Comparison of ENCODE assay signal across 23 mouse cellular contexts in genomic region chr6:125309406-125309805, GRCm38 (mm10). TPM values are rescaled to one million over a fixed set of nuclear protein-coding genes. Genes with fewer than 3 reads are reported as not detected.
DNase-seq lines count a peak whose midpoint lies in the region; ATAC-seq and TF ChIP-seq lines count a peak whose summit lies in the region.
"Had no signal": no experiment of that assay in that cellular context is flagged by ENCODE, and none has a peak within 500 bp of the region (broad histone marks: within the 10 kb centered on the region; RNA-seq: fewer than 3 reads in every experiment).

No protein-coding gene starts in this region.

- no peak overlapping the region for H3K4me2 ChIP-seq in hindbrain, postnatal 0 days (ENCODE audit: low read depth, low read length)
- no peak overlapping the region for H3K4me2 ChIP-seq in hindbrain, embryonic 11.5 days (replicated peaks; ENCODE audit: low read depth, low read length)
- no peak overlapping the region for H3K4me2 ChIP-seq in liver, postnatal 0 days (ENCODE audit: low read depth, low read length)
- no peak overlapping the region for H3K4me2 ChIP-seq in liver, embryonic 11.5 days
- H3K4me2 ChIP-seq in neural tube, embryonic 12.5 days (replicated peaks), result peak overlapping the region; percentile 31
- H3K4me2 ChIP-seq: hindbrain, embryonic 14.5 days had no signal

- H3K4me3 ChIP-seq in hindbrain, postnatal 0 days (ENCODE audit: low read length), result no peak overlapping the region
- no peak overlapping the region for H3K4me3 ChIP-seq in hindbrain, embryonic 11.5 days (ENCODE audit: low read depth, low read length)
- H3K4me3 ChIP-seq in liver, postnatal 0 days (ENCODE audit: low read depth, low read length), result no peak overlapping the region
- no peak overlapping the region for H3K4me3 ChIP-seq in liver, embryonic 11.5 days (ENCODE audit: low read depth, low read length)
- no peak overlapping the region for H3K4me3 ChIP-seq in embryonic facial prominence, embryonic 10.5 days
- no peak overlapping the region for H3K4me3 ChIP-seq in neural tube, embryonic 12.5 days
- H3K4me3 ChIP-seq: forebrain, embryonic 12.5 days; myocyte had no signal

- no peak overlapping the region for H3K9ac ChIP-seq in hindbrain, postnatal 0 days (replicated peaks; ENCODE audit: low read length)
- H3K9ac ChIP-seq in hindbrain, embryonic 11.5 days (ENCODE audit: low read depth, low read length), result no peak overlapping the region
- H3K9ac ChIP-seq in liver, postnatal 0 days (replicated peaks), result peak overlapping the region; percentile 26; the same call in 1 of the 2 replicates
- no peak overlapping the region for H3K9ac ChIP-seq in liver, embryonic 11.5 days (ENCODE audit: low read depth, low read length)
- H3K9ac ChIP-seq in neural tube, embryonic 12.5 days, result no peak overlapping the region
- H3K9ac ChIP-seq: forebrain, embryonic 12.5 days; hindbrain, embryonic 14.5 days had no signal

- peaks cover 16% of the 10 kb centered on the region for H3K4me1 ChIP-seq in hindbrain, postnatal 0 days (ENCODE audit: insufficient read depth, low read length)
- no peaks in the 10 kb centered on the region for H3K4me1 ChIP-seq in hindbrain, embryonic 11.5 days (replicated peaks; ENCODE audit: control insufficient read depth, insufficient read depth, low read length)
- peaks cover 15% of the 10 kb centered on the region for H3K4me1 ChIP-seq in liver, postnatal 0 days (ENCODE audit: insufficient read depth)
- peaks cover 18% of the 10 kb centered on the region for H3K4me1 ChIP-seq in liver, embryonic 11.5 days (replicated peaks; ENCODE audit: control insufficient read depth, insufficient read depth, low read length)
- peaks cover 46% of the 10 kb centered on the region for H3K4me1 ChIP-seq in embryonic facial prominence, embryonic 10.5 days
- peaks cover 22% of the 10 kb centered on the region for H3K4me1 ChIP-seq in neural tube, embryonic 12.5 days

- no peaks in the 10 kb centered on the region for H3K9me3 ChIP-seq in hindbrain, postnatal 0 days (ENCODE audit: low read length)
- H3K9me3 ChIP-seq in hindbrain, embryonic 11.5 days (ENCODE audit: control insufficient read depth, low read length), result no peaks in the 10 kb centered on the region
- H3K9me3 ChIP-seq in liver, postnatal 0 days (ENCODE audit: low read length), result no peaks in the 10 kb centered on the region
- H3K9me3 ChIP-seq in liver, embryonic 11.5 days (ENCODE audit: control insufficient read depth, low read length), result no peaks in the 10 kb centered on the region
- H3K9me3 ChIP-seq in embryonic facial prominence, embryonic 10.5 days, result peaks cover 6% of the 10 kb centered on the region; the same call in 1 of the 2 replicates
- no peaks in the 10 kb centered on the region for H3K9me3 ChIP-seq in neural tube, embryonic 12.5 days
- H3K9me3 ChIP-seq: forebrain, embryonic 12.5 days had no signal

- 37% methylated on average over 5 of the region's 5 CpGs for WGBS in hindbrain, postnatal 0 days
- WGBS in hindbrain, embryonic 11.5 days, result 28% methylated on average over 5 of the region's 5 CpGs
- 77% methylated on average over 5 of the region's 5 CpGs for WGBS in liver, postnatal 0 days (ENCODE audit: insufficient replicate concordance)
- WGBS in liver, embryonic 11.5 days, result 55% methylated on average over 5 of the region's 5 CpGs
- 39% methylated on average over 5 of the region's 5 CpGs for WGBS in embryonic facial prominence, embryonic 10.5 days
- 30% methylated on average over 5 of the region's 5 CpGs for WGBS in neural tube, embryonic 12.5 days

- no peak for TF ChIP-seq EP300 in liver, postnatal 0 days (IDR thresholded peaks at IDR 0.05; ENCODE audit: low read depth)

- H3K36me3 ChIP-seq in hindbrain, postnatal 0 days (ENCODE audit: insufficient read depth, low read length), result no peaks in the 10 kb centered on the region
- no peaks in the 10 kb centered on the region for H3K36me3 ChIP-seq in hindbrain, embryonic 11.5 days (ENCODE audit: control insufficient read depth, insufficient read depth, low read length)
- H3K36me3 ChIP-seq in liver, postnatal 0 days (replicated peaks; ENCODE audit: insufficient read depth, low read length), result peaks cover 13% of the 10 kb centered on the region
- no peaks in the 10 kb centered on the region; the same call in none of the 2 replicates for H3K36me3 ChIP-seq in liver, embryonic 11.5 days (ENCODE audit: control insufficient read depth, insufficient read depth, low read length)
- H3K36me3 ChIP-seq in embryonic facial prominence, embryonic 10.5 days (replicated peaks), result peaks cover 32% of the 10 kb centered on the region
- no peaks in the 10 kb centered on the region for H3K36me3 ChIP-seq in neural tube, embryonic 12.5 days
- H3K36me3 ChIP-seq: forebrain, embryonic 12.5 days; G1E had no signal

- 0 out of 2 replicates have a peak, but pooled peaks have one; percentile 10 for ATAC-seq in hindbrain, postnatal 0 days
- no peak for ATAC-seq in hindbrain, embryonic 11.5 days (ENCODE audit: low FRiP score)
- peak; percentile 9; the same call in 1 of the 2 replicates for ATAC-seq in liver, postnatal 0 days
- ATAC-seq in liver, embryonic 11.5 days (replicated peaks; ENCODE audit: low FRiP score), result no peak
- no peak for ATAC-seq in neural tube, embryonic 12.5 days (ENCODE audit: low FRiP score, low read depth)
- ATAC-seq: intestine, postnatal 0 days had no signal

- no peak overlapping the region; the same call in 1 of the 2 replicates for H3K27ac ChIP-seq in hindbrain, postnatal 0 days
- H3K27ac ChIP-seq in hindbrain, embryonic 11.5 days (ENCODE audit: low read depth, low read length), result no peak overlapping the region
- 0 out of 2 replicates have a peak overlapping the region, but pooled peaks have one; percentile 30 for H3K27ac ChIP-seq in liver, postnatal 0 days (ENCODE audit: low read depth)
- H3K27ac ChIP-seq in liver, embryonic 11.5 days (ENCODE audit: low read depth, low read length), result no peak overlapping the region
- peak overlapping the region; percentile 14; the same call in 1 of the 2 replicates for H3K27ac ChIP-seq in embryonic facial prominence, embryonic 10.5 days (replicated peaks)
- H3K27ac ChIP-seq in neural tube, embryonic 12.5 days, result no peak overlapping the region
- H3K27ac ChIP-seq: hindbrain, embryonic 14.5 days had no signal

- peak; percentile 11 for DNase-seq in hindbrain, postnatal 0 days (ENCODE audit: low spot score)
- DNase-seq in hindbrain, embryonic 11.5 days (ENCODE audit: low spot score), result no peak
- no peak for DNase-seq in liver, postnatal 0 days
- DNase-seq in liver, embryonic 11.5 days (ENCODE audit: low spot score), result no peak
- no peak for DNase-seq in embryonic facial prominence, embryonic 10.5 days (ENCODE audit: low spot score)
- no peak for DNase-seq in B cell, adult 2 months
- DNase-seq: adrenal gland, postnatal 25 days; cerebellum, adult 11 months; gastrocnemius, postnatal 14 days; heart, postnatal 14 days; lung, postnatal 10 days; midbrain, embryonic 14.5 days; right cerebral cortex, postnatal 4 days; thymus, postnatal 14 days had no signal

- no peak for TF ChIP-seq CTCF in hindbrain, postnatal 0 days (IDR thresholded peaks at IDR 0.05; ENCODE audit: low read depth)
- TF ChIP-seq CTCF in liver, postnatal 0 days (IDR thresholded peaks at IDR 0.05; ENCODE audit: low read depth), result peak; percentile 27

- no peaks in the 10 kb centered on the region for H3K27me3 ChIP-seq in hindbrain, postnatal 0 days (ENCODE audit: insufficient read depth, low read length)
- H3K27me3 ChIP-seq in hindbrain, embryonic 11.5 days (ENCODE audit: control insufficient read depth, insufficient read depth, low read length), result no peaks in the 10 kb centered on the region
- no peaks in the 10 kb centered on the region for H3K27me3 ChIP-seq in liver, postnatal 0 days (ENCODE audit: insufficient read depth, low read length)
- H3K27me3 ChIP-seq in liver, embryonic 11.5 days (replicated peaks; ENCODE audit: control insufficient read depth, insufficient read depth, low read length), result no peaks in the 10 kb centered on the region
- H3K27me3 ChIP-seq in embryonic facial prominence, embryonic 10.5 days (replicated peaks; ENCODE audit: low read depth, poor library complexity, severe bottlenecking), result peaks cover 22% of the 10 kb centered on the region
- peaks cover 3% of the 10 kb centered on the region; the same call in 1 of the 2 replicates for H3K27me3 ChIP-seq in neural tube, embryonic 12.5 days (replicated peaks)

RNA-seq across cellular contexts. Expression of gene Ltbr, which starts 4.3 kb away (rescaled TPM):
- 31.6 and 34.4 TPM in 2 replicates for total RNA-seq in hindbrain, postnatal 0 days (2014; rRNA removed)
- polyA plus RNA-seq in hindbrain, postnatal 0 days (2015; fragmentation: Nextera tagmentation; extraction: Ambion mirVana), result 17.5 and 18.1 TPM in 2 replicates
- 17.9 and 19.0 TPM in 2 replicates for polyA plus RNA-seq in hindbrain, embryonic 11.5 days (2014; fragmentation: Nextera tagmentation; extraction: Ambion mirVana)
- polyA plus RNA-seq in liver, postnatal 0 days (2015; fragmentation: Nextera tagmentation; extraction: Ambion mirVana), result 31.8 TPM in 2 replicates
- polyA plus RNA-seq in liver, embryonic 11.5 days (2014; fragmentation: Nextera tagmentation; extraction: Ambion mirVana), result 30.1 and 34.7 TPM in 2 replicates
- polyA plus RNA-seq in embryonic facial prominence, embryonic 10.5 days (2016; fragmentation: Nextera tagmentation; extraction: Ambion mirVana), result 26.9 and 28.8 TPM in 2 replicates
- 17.0 and 18.7 TPM in 2 replicates for polyA plus RNA-seq in neural tube, embryonic 12.5 days (2016; fragmentation: Nextera tagmentation; extraction: Ambion mirVana)
- total RNA-seq: G1E had no signal
- polyA plus RNA-seq: G1E had no signal

RNA-seq across cellular contexts. Expression of gene Scnn1a, which starts 11.1 kb away (rescaled TPM):
- total RNA-seq in hindbrain, postnatal 0 days (2014; rRNA removed), result 1.7 and 3.0 TPM in 2 replicates
- 1.00 and 1.2 TPM in 2 replicates for polyA plus RNA-seq in hindbrain, postnatal 0 days (2015; fragmentation: Nextera tagmentation; extraction: Ambion mirVana)
- 0.45 and 0.96 TPM in 2 replicates for polyA plus RNA-seq in hindbrain, embryonic 11.5 days (2014; fragmentation: Nextera tagmentation; extraction: Ambion mirVana)
- polyA plus RNA-seq in liver, postnatal 0 days (2015; fragmentation: Nextera tagmentation; extraction: Ambion mirVana), result 0.76 and 1.1 TPM in 2 replicates
- polyA plus RNA-seq in liver, embryonic 11.5 days (2014; fragmentation: Nextera tagmentation; extraction: Ambion mirVana), result 0.55 and 0.74 TPM in 2 replicates
- polyA plus RNA-seq in embryonic facial prominence, embryonic 10.5 days (2016; fragmentation: Nextera tagmentation; extraction: Ambion mirVana), result 0.57 and 0.87 TPM in 2 replicates
- 0.13 and 0.47 TPM in 2 replicates for polyA plus RNA-seq in neural tube, embryonic 12.5 days (2016; fragmentation: Nextera tagmentation; extraction: Ambion mirVana)
- polyA plus RNA-seq: G1E had no signal

RNA-seq across cellular contexts. Expression of gene Tuba3a, which starts 23.6 kb away (rescaled TPM):
- total RNA-seq in hindbrain, postnatal 0 days (2014; rRNA removed), result not detected in 2 replicates
- polyA plus RNA-seq in hindbrain, postnatal 0 days (2015; fragmentation: Nextera tagmentation; extraction: Ambion mirVana), result not detected in 2 replicates
- not detected in 2 replicates for polyA plus RNA-seq in hindbrain, embryonic 11.5 days (2014; fragmentation: Nextera tagmentation; extraction: Ambion mirVana)
- not detected in 2 replicates for polyA plus RNA-seq in liver, postnatal 0 days (2015; fragmentation: Nextera tagmentation; extraction: Ambion mirVana)
- 0.12 TPM in 1 of 2 replicates, not detected in the other for polyA plus RNA-seq in liver, embryonic 11.5 days (2014; fragmentation: Nextera tagmentation; extraction: Ambion mirVana)
- polyA plus RNA-seq in embryonic facial prominence, embryonic 10.5 days (2016; fragmentation: Nextera tagmentation; extraction: Ambion mirVana), result 0.16 and 0.19 TPM in 2 replicates
- 0.42 TPM in 1 of 2 replicates, not detected in the other for polyA plus RNA-seq in neural tube, embryonic 12.5 days (2016; fragmentation: Nextera tagmentation; extraction: Ambion mirVana)
- total RNA-seq: adrenal gland, postnatal 25 days; G1E; gastrocnemius, postnatal 14 days; heart, postnatal 14 days; left cerebral cortex, adult 18-20 months; megakaryocyte, adult 5-6 weeks had no signal
- polyA plus RNA-seq: forebrain, embryonic 12.5 days; G1E; hindbrain, embryonic 14.5 days; intestine, postnatal 0 days; liver, embryonic 16.5 days; midbrain, embryonic 14.5 days; myocyte had no signal

RNA-seq across cellular contexts. Expression of gene Tnfrsf1a, which starts 39.8 kb away (rescaled TPM):
- 12.2 and 18.0 TPM in 2 replicates for total RNA-seq in hindbrain, postnatal 0 days (2014; rRNA removed)
- 15.5 and 16.3 TPM in 2 replicates for polyA plus RNA-seq in hindbrain, postnatal 0 days (2015; fragmentation: Nextera tagmentation; extraction: Ambion mirVana)
- polyA plus RNA-seq in hindbrain, embryonic 11.5 days (2014; fragmentation: Nextera tagmentation; extraction: Ambion mirVana), result 25.2 and 25.9 TPM in 2 replicates
- 40.5 and 41.1 TPM in 2 replicates for polyA plus RNA-seq in liver, postnatal 0 days (2015; fragmentation: Nextera tagmentation; extraction: Ambion mirVana)
- polyA plus RNA-seq in liver, embryonic 11.5 days (2014; fragmentation: Nextera tagmentation; extraction: Ambion mirVana), result 37.0 and 38.0 TPM in 2 replicates
- polyA plus RNA-seq in embryonic facial prominence, embryonic 10.5 days (2016; fragmentation: Nextera tagmentation; extraction: Ambion mirVana), result 33.4 and 34.8 TPM in 2 replicates
- 22.7 and 23.3 TPM in 2 replicates for polyA plus RNA-seq in neural tube, embryonic 12.5 days (2016; fragmentation: Nextera tagmentation; extraction: Ambion mirVana)
- total RNA-seq: G1E had no signal

Comparison
In these comparisons a context has a peak if more than half of its experiments do, and no peak if none do; other contexts are left out.
1. ATAC-seq: peak in hindbrain, postnatal 0 days (single experiment) and liver, postnatal 0 days (single experiment); none in hindbrain, embryonic 11.5 days (single experiment), liver, embryonic 11.5 days (single experiment) and neural tube, embryonic 12.5 days (single experiment).
2. H3K27ac ChIP-seq: peak in liver, postnatal 0 days (single experiment) and embryonic facial prominence, embryonic 10.5 days (single experiment); none in hindbrain, postnatal 0 days (single experiment), hindbrain, embryonic 11.5 days (single experiment), liver, embryonic 11.5 days (single experiment) and neural tube, embryonic 12.5 days (single experiment).